Mouse (Mus musculus) hindbrain, embryonic 14.5 days (tissue): ENCODE data around the gene Vps13c. TPM values are rescaled to one million over a fixed set of nuclear protein-coding genes. Genes with fewer than 3 reads are reported as not detected.

Experiments used
- ATAC-seq: fragments of 200-750 bp; cut with Nextera tagmentation; 2 replicates; pipeline ENCODE4 v1.8.0; 2017; ENCODE audit warnings: moderate number of reproducible peaks, mild to moderate bottlenecking, moderate TSS enrichment, moderate library complexity; ENCODE audit not compliant: low FRiP score
- DNase-seq: peaks from one replicate; pipeline ENCODE4 v3.0.0-alpha.2; 2015; ENCODE audit warnings: low spot score
- H3K27ac ChIP-seq: fragments of 300-500 bp; sonication (generic); 2 replicates; pipeline ENCODE4 v1.5.1; 2014; ENCODE audit warnings: mild to moderate bottlenecking, moderate library complexity
- H3K27me3 ChIP-seq: fragments of 300-500 bp; sonication (generic); 2 replicates; pipeline ENCODE4 v1.6.1; 2014; ENCODE audit warnings: mild to moderate bottlenecking, low read length, mixed read lengths; ENCODE audit not compliant: control insufficient read depth, insufficient read depth
- H3K36me3 ChIP-seq: fragments of 300-500 bp; sonication (generic); replicated peaks from 2 replicates; pipeline ENCODE4 v1.6.1; 2014; ENCODE audit not compliant: control insufficient read depth, insufficient read depth
- H3K4me1 ChIP-seq: fragments of 300-500 bp; sonication (generic); replicated peaks from 2 replicates; pipeline ENCODE4 v1.6.1; 2014; ENCODE audit warnings: antibody characterized with exemption, low read length, mixed read lengths; ENCODE audit not compliant: control insufficient read depth, insufficient read depth
- H3K4me2 ChIP-seq: fragments of 300-500 bp; sonication (generic); replicated peaks from 2 replicates; pipeline ENCODE4 v1.6.1; 2014; ENCODE audit warnings: mild to moderate bottlenecking, moderate library complexity
- H3K4me3 ChIP-seq: fragments of 300-500 bp; sonication (generic); replicated peaks from 2 replicates; pipeline ENCODE4 v1.5.1; 2014; ENCODE audit warnings: mild to moderate bottlenecking, low read length
- H3K9ac ChIP-seq: fragments of 300-500 bp; sonication (generic); 2 replicates; pipeline ENCODE4 v1.6.1; 2014
- H3K9me3 ChIP-seq: fragments of 300-500 bp; sonication (generic); 2 replicates; pipeline ENCODE4 v1.6.1; 2016; ENCODE audit warnings: low read length; ENCODE audit not compliant: control insufficient read depth
- WGBS: fragments of 180-500 bp; shearing (Covaris S2); extraction: QIAGEN DNeasy Blood & Tissue Kit; methylation state at CpG from one replicate; pipeline ENCODE4 v1.1.7; 2014; 5-methylcytosine and 5-hydroxymethylcytosine counted together
- polyA plus RNA-seq: library from polyadenylated mRNA; unstranded; fragments of >200 nt; fragmentation: Nextera tagmentation; extraction: Ambion mirVana; gene quantifications from 2 replicates; pipeline ENCODE4 v1.2.1, GENCODE M21; 2014

Vps13c gene
- polyA plus RNA-seq, 1 experiment from 2014 or later = 15.0 TPM

GRCm38 (mm10) chr9:67810527-67810926, 29.7 kb upstream of the Vps13c start:
- Histone ChIP-seq H3K9ac (no peak overlapping the region), H3K4me3 (no peak overlapping the region), H3K27ac (no peak overlapping the region), H3K36me3 (no peaks in the 10 kb centered on the region), H3K27me3 (no peaks in the 10 kb centered on the region), H3K4me2 (no peak overlapping the region), H3K9me3 (no peaks in the 10 kb centered on the region), H3K4me1 (0 out of 2 replicates have a peak, but pooled peaks cover 4% of the 10 kb centered on the region)
- 61% methylated on average over 6 of the region's 6 CpGs for WGBS
- ATAC-seq (no peak), DNase-seq (no peak)

GRCm38 (mm10) chr9:67811116-67811515, 29.1 kb upstream of the Vps13c start:
- Histone ChIP-seq H3K36me3 (no peaks in the 10 kb centered on the region), H3K4me1 (0 out of 2 replicates have a peak, but pooled peaks cover 4% of the 10 kb centered on the region), H3K4me3 (no peak overlapping the region), H3K9ac (no peak overlapping the region), H3K4me2 (no peak overlapping the region), H3K9me3 (no peaks in the 10 kb centered on the region), H3K27ac (no peak overlapping the region), H3K27me3 (no peaks in the 10 kb centered on the region)
- DNase-seq (no peak), ATAC-seq (no peak)
- WGBS = 85% methylated on average over 3 of the region's 3 CpGs

- 0 out of 2 replicates have a peak, but pooled peaks cover 4% of the 10 kb centered on the region for H3K4me1 ChIP-seq
- 78% methylated on average over 4 of the region's 4 CpGs for WGBS
- H3K27me3 ChIP-seq = no peaks in the 10 kb centered on the region
- no peak overlapping the region for H3K9ac ChIP-seq
- DNase-seq (no peak), ATAC-seq (no peak)
- H3K4me3 ChIP-seq = no peak overlapping the region
- no peaks in the 10 kb centered on the region for H3K9me3 ChIP-seq
- no peaks in the 10 kb centered on the region for H3K36me3 ChIP-seq
- no peak overlapping the region for H3K4me2 ChIP-seq
- no peak overlapping the region for H3K27ac ChIP-seq
Measured at GRCm38 (mm10) chr9:67813171-67813570, 27.0 kb upstream of the Vps13c start.

GRCm38 (mm10) chr9:67813665-67814337, 26.4 kb upstream of the Vps13c start:
- H3K36me3 ChIP-seq = no peaks in the 10 kb centered on the region
- no peaks in the 10 kb centered on the region for H3K27me3 ChIP-seq
- WGBS = 23% methylated on average over 8 of the region's 8 CpGs
- H3K9ac ChIP-seq = no peak overlapping the region
- no peak overlapping the region for H3K4me3 ChIP-seq
- no peak overlapping the region for H3K27ac ChIP-seq
- no peaks in the 10 kb centered on the region for H3K9me3 ChIP-seq
- no peak overlapping the region for H3K4me2 ChIP-seq
- no peak for DNase-seq
- H3K4me1 ChIP-seq = 0 out of 2 replicates have a peak, but pooled peaks cover 4% of the 10 kb centered on the region
- no peak for ATAC-seq

- WGBS = 69% methylated on average over 2 of the region's 2 CpGs
- no peaks in the 10 kb centered on the region for H3K4me1 ChIP-seq
- no peaks in the 10 kb centered on the region for H3K36me3 ChIP-seq
- H3K27ac ChIP-seq = no peak overlapping the region
- H3K9ac ChIP-seq = no peak overlapping the region
- ATAC-seq (no peak), DNase-seq (no peak)
- H3K9me3 ChIP-seq = no peaks in the 10 kb centered on the region
- H3K4me2 ChIP-seq = no peak overlapping the region
- no peaks in the 10 kb centered on the region for H3K27me3 ChIP-seq
- H3K4me3 ChIP-seq = no peak overlapping the region
Measured at GRCm38 (mm10) chr9:67816172-67816928, 23.8 kb upstream of the Vps13c start.

- no peak for DNase-seq
- Histone ChIP-seq H3K9me3 (no peaks in the 10 kb centered on the region), H3K9ac (no peak overlapping the region), H3K27ac (no peak overlapping the region), H3K4me1 (no peaks in the 10 kb centered on the region), H3K4me3 (no peak overlapping the region), H3K4me2 (no peak overlapping the region), H3K27me3 (no peaks in the 10 kb centered on the region), H3K36me3 (no peaks in the 10 kb centered on the region)
- 67% methylated on average over 10 of the region's 10 CpGs for WGBS
- ATAC-seq = no peak
Measured at GRCm38 (mm10) chr9:67817898-67818667, 22.1 kb upstream of the Vps13c start.

- DNase-seq = no peak
Measured at GRCm38 (mm10) chr9:67818668-67818950, 21.6 kb upstream of the Vps13c start.

GRCm38 (mm10) chr9:67823131-67823530, 17.1 kb upstream of the Vps13c start:
- Histone ChIP-seq H3K27ac (no peak overlapping the region), H3K27me3 (no peaks in the 10 kb centered on the region), H3K9ac (no peak overlapping the region), H3K4me1 (no peaks in the 10 kb centered on the region), H3K36me3 (no peaks in the 10 kb centered on the region), H3K9me3 (no peaks in the 10 kb centered on the region), H3K4me2 (no peak overlapping the region), H3K4me3 (no peak overlapping the region)
- 79% methylated on average over 5 of the region's 5 CpGs for WGBS
- DNase-seq (no peak), ATAC-seq (no peak)

More at GRCm38 (mm10) chr9:67818668-67818950, 21.6 kb upstream of the Vps13c start:
- Histone ChIP-seq H3K36me3 (no peaks in the 10 kb centered on the region), H3K4me2 (no peak overlapping the region), H3K9me3 (no peaks in the 10 kb centered on the region), H3K4me1 (no peaks in the 10 kb centered on the region), H3K4me3 (no peak overlapping the region), H3K9ac (no peak overlapping the region), H3K27ac (no peak overlapping the region), H3K27me3 (no peaks in the 10 kb centered on the region)
- WGBS = 83% methylated on average over 4 of the region's 4 CpGs
- no peak for ATAC-seq

- no peak overlapping the region for H3K4me2 ChIP-seq
- 86% methylated on average over 7 of the region's 7 CpGs for WGBS
- no peaks in the 10 kb centered on the region for H3K9me3 ChIP-seq
- no peak overlapping the region for H3K9ac ChIP-seq
- no peaks in the 10 kb centered on the region; the same call in 1 of the 2 replicates for H3K4me1 ChIP-seq
- H3K27ac ChIP-seq = no peak overlapping the region
- H3K27me3 ChIP-seq = peaks cover 22% of the 10 kb centered on the region
- H3K36me3 ChIP-seq = no peaks in the 10 kb centered on the region
- no peak overlapping the region for H3K4me3 ChIP-seq
- no peak for ATAC-seq
- no peak for DNase-seq
Measured at GRCm38 (mm10) chr9:67825527-67825926, 14.7 kb upstream of the Vps13c start.
